Mouse (Mus musculus) MN1 (cell line): ENCODE data around the gene Cxcr3.

ENCODE experiments used
- DNase-seq: peaks from one replicate; pipeline ENCODE4 v3.0.0-alpha.2; 2016; ENCODE audit warnings: low spot score

The Cxcr3 gene

GRCm38 (mm10) chrX:101733828-101734319 lies at the start of gene Cxcr3:
TSS of gene Cxcr3 (minus strand) at chrX:101734269.
- peak; percentile 32 for DNase-seq

GRCm38 (mm10) chrX:101772035-101772434 lies 38.0 kb upstream of the Cxcr3 start:
- peak; percentile 47 for DNase-seq

GRCm38 (mm10) chrX:101770307-101770706 lies 36.2 kb upstream of the Cxcr3 start:
- no peak for DNase-seq

- DNase-seq = no peak
Measured at GRCm38 (mm10) chrX:101769478-101769877, 35.4 kb upstream of the Cxcr3 start.

GRCm38 (mm10) chrX:101767280-101767679 lies 33.2 kb upstream of the Cxcr3 start:
- no peak for DNase-seq

GRCm38 (mm10) chrX:101765111-101765510 lies 31.0 kb upstream of the Cxcr3 start:
- no peak for DNase-seq

GRCm38 (mm10) chrX:101764621-101765020 lies 30.6 kb upstream of the Cxcr3 start:
- DNase-seq = no peak

- DNase-seq = no peak
Measured at GRCm38 (mm10) chrX:101754478-101754877, 20.4 kb upstream of the Cxcr3 start.

GRCm38 (mm10) chrX:101750144-101750543 lies 16.1 kb upstream of the Cxcr3 start:
- no peak for DNase-seq

GRCm38 (mm10) chrX:101741064-101741433 lies 7.0 kb upstream of the Cxcr3 start:
- DNase-seq = no peak

- DNase-seq = no peak
Measured at GRCm38 (mm10) chrX:101740335-101741063, 6.4 kb upstream of the Cxcr3 start.

GRCm38 (mm10) chrX:101737201-101737600 lies 3.1 kb upstream of the Cxcr3 start:
- no peak for DNase-seq

GRCm38 (mm10) chrX:101734981-101735380 lies 912 bp upstream of the Cxcr3 start:
- DNase-seq = no peak

GRCm38 (mm10) chrX:101733288-101733687 lies 781 bp downstream of the Cxcr3 start:
- DNase-seq = no peak

- no peak for DNase-seq
Measured at GRCm38 (mm10) chrX:101732644-101733043, 1.4 kb downstream of the Cxcr3 start.

GRCm38 (mm10) chrX:101730010-101730409 lies 4.1 kb downstream of the Cxcr3 start:
- DNase-seq = no peak

GRCm38 (mm10) chrX:101720401-101720800 lies 13.7 kb downstream of the Cxcr3 start:
- no peak for DNase-seq

- no peak for DNase-seq
Measured at GRCm38 (mm10) chrX:101705111-101705510, 29.0 kb downstream of the Cxcr3 start.

GRCm38 (mm10) chrX:101698232-101698631 lies 35.8 kb downstream of the Cxcr3 start:
- no peak for DNase-seq

- no peak for DNase-seq
Measured at GRCm38 (mm10) chrX:101697537-101697936, 36.5 kb downstream of the Cxcr3 start.

- DNase-seq = no peak
Measured at GRCm38 (mm10) chrX:101695686-101696085, 38.4 kb downstream of the Cxcr3 start.
